Mouse (Mus musculus): ENCODE data around the gene Rbmx.

- TF ChIP-seq CTCF (IDR thresholded peaks at IDR 0.05), result no peak
- TF ChIP-seq EP300 (IDR thresholded peaks at IDR 0.05), result no peak
Measured at GRCm38 (mm10) chrX:57401388-57401787, 8.6 kb upstream of the Rbmx start.

Data from lung, postnatal 0 days (tissue).